Mouse (Mus musculus) CH12.LX (cell line): ENCODE data around the gene Serpinb9b. TPM values are rescaled to one million over a fixed set of nuclear protein-coding genes. Genes with fewer than 3 reads are reported as not detected.

Source experiments
- DNase-seq: peaks from one replicate; pipeline ENCODE4 v3.0.0-alpha.2; 2013; ENCODE audit errors: extremely low read depth
- H3K27ac ChIP-seq: 2 replicates; pipeline ENCODE4 v1.5.1; 2012; ENCODE audit warnings: low read depth, mild to moderate bottlenecking, control low read depth, moderate library complexity; ENCODE audit not compliant: insufficient read depth
- H3K27me3 ChIP-seq: replicated peaks from 2 replicates; pipeline ENCODE3; 2012; ENCODE audit warnings: inconsistent platforms
- H3K36me3 ChIP-seq, 2 experiments: replicated peaks in 1 of 2; 2 replicates each; pipeline versions ENCODE3 to v1.6.1; 2012; ENCODE audit warnings: inconsistent platforms in 1 of 2, low read length in 1 of 2, mild to moderate bottlenecking in 1 of 2, mixed read lengths in 1 of 2, moderate library complexity in 1 of 2; ENCODE audit not compliant: control insufficient read depth in 1 of 2, insufficient read depth in 1 of 2
- H3K4me1 ChIP-seq, 2 experiments: 2 replicates each; pipeline ENCODE4 v1.6.1; 2012; ENCODE audit warnings: inconsistent platforms in 1 of 2, moderate library complexity in 1 of 2; ENCODE audit not compliant: insufficient read depth in 2 of 2, control insufficient read depth in 1 of 2
- H3K4me2 ChIP-seq: 2 replicates; pipeline ENCODE4 v1.6.1; 2012; ENCODE audit warnings: low read depth, mild to moderate bottlenecking, control low read depth; ENCODE audit not compliant: poor library complexity, insufficient read depth, severe bottlenecking
- H3K4me3 ChIP-seq, 3 experiments: fragments of 150-350 bp in 1 of 3; sonication (generic) in 1 of 3; replicated peaks in 1 of 3; 2 replicates each; pipeline versions ENCODE3 to v1.5.1; 2011 to 2012; ENCODE audit warnings: low read depth in 2 of 3, low read length in 2 of 3, mild to moderate bottlenecking in 2 of 3, moderate library complexity in 2 of 3, control low read depth in 1 of 3, improper control_type of control experiment in 1 of 3, inconsistent platforms in 1 of 3, mixed read lengths in 1 of 3; ENCODE audit not compliant: poor library complexity in 1 of 3
- H3K79me2 ChIP-seq: replicated peaks from 2 replicates; pipeline ENCODE4 v1.6.1; 2012; ENCODE audit warnings: mild to moderate bottlenecking, moderate library complexity; ENCODE audit not compliant: control insufficient read depth, poor library complexity, insufficient read depth, severe bottlenecking; ENCODE audit errors: extremely low read depth
- H3K9ac ChIP-seq: 2 replicates; pipeline ENCODE4 v1.6.1; 2012; ENCODE audit warnings: low read depth, mild to moderate bottlenecking, control low read depth, moderate library complexity; ENCODE audit not compliant: insufficient read depth
- H3K9me3 ChIP-seq: replicated peaks from 2 replicates; pipeline ENCODE3; 2012; ENCODE audit warnings: low read length, inconsistent platforms, mixed read lengths
- BHLHE40 ChIP-seq: IDR thresholded peaks from 2 replicates; pipeline ENCODE4 v1.6.1; 2011; ENCODE audit warnings: mild to moderate bottlenecking, low read depth, low read length, improper control_type of control experiment
- CHD1 ChIP-seq: IDR thresholded peaks from 2 replicates; pipeline ENCODE4 v1.6.1; 2012; ENCODE audit warnings: low read depth, low read length, improper control_type of control experiment, inconsistent platforms
- CTCF ChIP-seq, 2 experiments: IDR thresholded peaks in 1 of 2; conservative IDR thresholded peaks in 1 of 2; 2 replicates each; pipeline ENCODE4 v1.5.1; 2011 to 2012; ENCODE audit warnings: low read depth in 2 of 2, low read length in 2 of 2, improper control_type of control experiment in 1 of 2, inconsistent platforms in 1 of 2, mild to moderate bottlenecking in 1 of 2, moderate library complexity in 1 of 2
- E2F4 ChIP-seq: IDR thresholded peaks from 2 replicates; pipeline ENCODE4 v1.6.1; 2011; ENCODE audit warnings: low read depth, low read length, improper control_type of control experiment; ENCODE audit not compliant: insufficient replicate concordance
- ELF1 ChIP-seq: IDR thresholded peaks from 2 replicates; pipeline ENCODE4 v1.6.1; 2014; ENCODE audit warnings: low read depth, mild to moderate bottlenecking, inconsistent platforms, low read length, improper control_type of control experiment
- EP300 ChIP-seq: IDR thresholded peaks from 2 replicates; pipeline ENCODE4 v1.6.1; 2011; ENCODE audit warnings: low read length, improper control_type of control experiment
- ETS1 ChIP-seq: conservative IDR thresholded peaks from 2 replicates; pipeline ENCODE4 v1.6.1; 2012; ENCODE audit warnings: low read depth, mild to moderate bottlenecking, inconsistent platforms, low read length, improper control_type of control experiment, moderate library complexity
- GABPA ChIP-seq: IDR thresholded peaks from 2 replicates; pipeline ENCODE4 v1.6.1; 2012; ENCODE audit warnings: low read depth, low read length, improper control_type of control experiment, inconsistent platforms; ENCODE audit not compliant: insufficient replicate concordance
- HCFC1 ChIP-seq: IDR thresholded peaks from 2 replicates; pipeline ENCODE4 v1.6.1; 2012; ENCODE audit warnings: low read depth, mild to moderate bottlenecking, inconsistent platforms, low read length, improper control_type of control experiment
- IRF4 ChIP-seq: IDR thresholded peaks from 2 replicates; pipeline ENCODE4 v1.6.1; 2014; ENCODE audit warnings: low read depth, mild to moderate bottlenecking, inconsistent platforms, low read length, improper control_type of control experiment
- JUN ChIP-seq: IDR thresholded peaks from 2 replicates; pipeline ENCODE4 v1.6.1; 2011; ENCODE audit warnings: low read depth, mild to moderate bottlenecking, low read length, improper control_type of control experiment, moderate library complexity; ENCODE audit not compliant: insufficient read depth
- JUND ChIP-seq: conservative IDR thresholded peaks from 2 replicates; pipeline ENCODE4 v1.6.1; 2011; ENCODE audit warnings: low read depth, low read length, improper control_type of control experiment
- KAT2A ChIP-seq: IDR thresholded peaks from 2 replicates; pipeline ENCODE4 v1.6.1; 2012; ENCODE audit warnings: low read length, improper control_type of control experiment, inconsistent platforms; ENCODE audit not compliant: insufficient replicate concordance
- MAFK ChIP-seq: IDR thresholded peaks from 2 replicates; pipeline ENCODE4 v1.6.1; 2011; ENCODE audit warnings: low read length, improper control_type of control experiment; ENCODE audit not compliant: insufficient replicate concordance
- MAX ChIP-seq: IDR thresholded peaks from 2 replicates; pipeline ENCODE4 v1.6.1; 2011; ENCODE audit warnings: low read length, improper control_type of control experiment
- MEF2A ChIP-seq: IDR thresholded peaks from 2 replicates; pipeline ENCODE4 v1.6.1; 2014; ENCODE audit warnings: low read depth, mild to moderate bottlenecking, inconsistent platforms, low read length, improper control_type of control experiment, borderline replicate concordance
- MYC ChIP-seq: IDR thresholded peaks from 2 replicates; pipeline ENCODE4 v1.6.1; 2011; ENCODE audit warnings: low read depth, mild to moderate bottlenecking, improper control_type of control experiment, low read length
- NRF1 ChIP-seq: IDR thresholded peaks from 2 replicates; pipeline ENCODE4 v1.6.1; 2014; ENCODE audit warnings: low read depth, mild to moderate bottlenecking, inconsistent platforms, low read length, improper control_type of control experiment, moderate library complexity
- PAX5 ChIP-seq: IDR thresholded peaks from 2 replicates; pipeline ENCODE4 v1.6.1; 2012; ENCODE audit warnings: low read length, inconsistent platforms, mixed read lengths
- POLR2AphosphoS2 ChIP-seq: IDR thresholded peaks from 2 replicates; pipeline ENCODE4 v1.6.1; 2011; ENCODE audit warnings: low read depth, low read length, improper control_type of control experiment
- RCOR1 ChIP-seq: conservative IDR thresholded peaks from 2 replicates; pipeline ENCODE4 v1.6.1; 2012; ENCODE audit warnings: low read depth, mild to moderate bottlenecking, inconsistent platforms, low read length, improper control_type of control experiment
- SMC3 ChIP-seq: IDR thresholded peaks from 2 replicates; pipeline ENCODE4 v1.6.1; 2011; ENCODE audit warnings: low read depth, low read length, improper control_type of control experiment
- TBP ChIP-seq: conservative IDR thresholded peaks from 2 replicates; pipeline ENCODE4 v1.6.1; 2011; ENCODE audit warnings: low read depth, low read length, improper control_type of control experiment
- TCF12 ChIP-seq: IDR thresholded peaks from 2 replicates; pipeline ENCODE4 v1.6.1; 2014; ENCODE audit warnings: low read depth, mild to moderate bottlenecking, inconsistent platforms, low read length, improper control_type of control experiment
- UBTF ChIP-seq: IDR thresholded peaks from 2 replicates; pipeline ENCODE4 v1.6.1; 2012; ENCODE audit warnings: low read depth, mild to moderate bottlenecking, inconsistent platforms, low read length, improper control_type of control experiment, moderate library complexity
- ZC3H11A ChIP-seq: IDR thresholded peaks from 2 replicates; pipeline ENCODE4 v1.6.1; 2012; ENCODE audit warnings: low read depth, mild to moderate bottlenecking, inconsistent platforms, low read length, improper control_type of control experiment
- ZKSCAN1 ChIP-seq: IDR thresholded peaks from 2 replicates; pipeline ENCODE4 v1.6.1; 2012; ENCODE audit warnings: low read depth, inconsistent platforms, low read length, improper control_type of control experiment, borderline replicate concordance
- ZMIZ1 ChIP-seq: IDR thresholded peaks from 2 replicates; pipeline ENCODE4 v1.6.1; 2012; ENCODE audit warnings: low read depth, mild to moderate bottlenecking, inconsistent platforms, low read length, improper control_type of control experiment
- ZNF384 ChIP-seq: IDR thresholded peaks from 2 replicates; pipeline ENCODE4 v1.6.1; 2012; ENCODE audit warnings: low read depth, low read length, improper control_type of control experiment, inconsistent platforms
- dilution Hi-C: fragments of 300-500 bp; cut with MboI; formaldehyde crosslinking; loops from 2 replicates; pipeline ENCODE4 v1.14.3; 2020; ENCODE audit warnings: low sequenced_read_pairs; ENCODE audit not compliant: extremely low pct_unique_long_range_greater_than_20kb, extremely low pct_ligation_motif_present
- in situ Hi-C: fragments of 300-500 bp; cut with MboI; formaldehyde crosslinking; loops from 3 replicates; pipeline ENCODE4 v1.14.3; 2019; ENCODE audit warnings: low sequenced_read_pairs, low pct_ligation_motif_present, low pct_unique_long_range_greater_than_20kb, mixed read lengths
- polyA plus RNA-seq: library from polyadenylated mRNA; unstranded; fragments of >175 nt; gene quantifications from 2 replicates; pipeline ENCODE4 v1.2.1, GENCODE M21; 2012; ENCODE audit warnings: low read depth; ENCODE audit not compliant: insufficient read length
- total RNA-seq, 2 experiments: library from RNA; depleted of rRNA; stranded (reverse); fragments of 300-350 nt in 1 of 2; fragments of >200 nt in 1 of 2; gene quantifications; 2 replicates each; pipeline ENCODE4 v1.2.3; 2012 to 2014

The Serpinb9b gene
- total and polyA plus RNA-seq, 3 experiments = 0.24 TPM; not detected in 2

DNA sequence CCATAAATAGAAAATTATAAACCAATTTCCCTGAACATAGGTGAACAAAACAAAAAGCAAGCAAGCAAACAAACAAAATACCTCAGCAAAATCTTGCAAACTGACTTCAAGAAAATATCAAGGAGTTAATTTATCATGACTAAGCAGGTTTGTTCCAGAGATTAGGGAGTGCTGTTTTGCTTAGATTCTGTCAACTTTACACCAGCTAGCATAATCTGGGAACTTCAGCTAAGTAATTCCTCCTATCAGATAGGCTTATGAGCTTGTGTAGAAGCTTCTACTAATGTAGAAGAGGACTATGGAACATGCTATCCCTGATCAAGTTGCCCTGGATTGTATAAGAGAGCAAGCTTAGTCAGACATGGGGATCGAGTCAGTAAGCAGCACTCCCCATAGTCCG lies 20.0 kb downstream of the Serpinb9b start:
- in situ Hi-C loops = no loop called here
- TF ChIP-seq JUND = no peak
- TF ChIP-seq ZNF384 = no peak
- no peak for TF ChIP-seq ZKSCAN1
- no peak for TF ChIP-seq ZMIZ1
- TF ChIP-seq KAT2A = no peak
- no peak for TF ChIP-seq EP300
- TF ChIP-seq BHLHE40 = no peak
- TF ChIP-seq ELF1 = no peak
- TF ChIP-seq HCFC1 = no peak
- no peak for TF ChIP-seq E2F4
- no peak for TF ChIP-seq GABPA
- no peak for TF ChIP-seq UBTF
- no peak for TF ChIP-seq NRF1
- TF ChIP-seq MAX = no peak
- TF ChIP-seq SMC3 = no peak
- no peak for TF ChIP-seq RCOR1
- TF ChIP-seq ETS1 = no peak
- TF ChIP-seq IRF4 = no peak
- TF ChIP-seq JUN = no peak
- no peak for TF ChIP-seq MAFK
- Histone ChIP-seq H3K9ac (no peak overlapping the region), H3K4me1 (peaks cover 0 to 4% of the 10 kb centered on the region in 2 experiments; a peak in 1 of 4 replicates), H3K36me3 (no peaks in the 10 kb centered on the region), H3K9me3 (no peaks in the 10 kb centered on the region), H3K79me2 (no peaks in the 10 kb centered on the region), H3K4me2 (no peak overlapping the region), H3K27me3 (no peaks in the 10 kb centered on the region), H3K4me3 (no peak overlapping the region), H3K27ac (no peak overlapping the region)
- dilution Hi-C loops = no loop called here
- no peak for DNase-seq

GRCm38 (mm10) chr13:33048187-33048586 lies 21.0 kb downstream of the Serpinb9b start:
- dilution Hi-C loops (no loop called here), in situ Hi-C loops (no loop called here)
- DNase-seq = no peak
- H3K27me3 ChIP-seq = no peaks in the 10 kb centered on the region
- TF ChIP-seq TCF12 = no peak
- TF ChIP-seq CHD1 = no peak
- no peak for TF ChIP-seq UBTF
- TF ChIP-seq ZKSCAN1 = no peak
- no peak for TF ChIP-seq TBP
- TF ChIP-seq ZMIZ1 = no peak
- TF ChIP-seq NRF1 = no peak
- no peak for TF ChIP-seq ZC3H11A
- no peak for TF ChIP-seq MYC
- TF ChIP-seq MEF2A = no peak
- no peak for TF ChIP-seq E2F4
- TF ChIP-seq PAX5 = no peak
- no peak for TF ChIP-seq MAFK
- TF ChIP-seq ETS1 = no peak
- no peak for TF ChIP-seq ELF1
- TF ChIP-seq EP300 = no peak
- no peak for TF ChIP-seq JUND
- no peak for TF ChIP-seq POLR2AphosphoS2
- no peak for TF ChIP-seq SMC3
- TF ChIP-seq CTCF (conservative IDR thresholded peaks at IDR 0.05 in 1 of 2, IDR thresholded peaks at IDR 0.05 in 1 of 2; ENCODE audit: low read depth in 2 of 2, low read length in 2 of 2) = no peak
- no peak overlapping the region for H3K27ac ChIP-seq
- H3K36me3 ChIP-seq = no peaks in the 10 kb centered on the region
- no peaks in the 10 kb centered on the region for H3K9me3 ChIP-seq
- no peaks in the 10 kb centered on the region for H3K79me2 ChIP-seq
- H3K4me3 ChIP-seq = no peak overlapping the region
- peaks cover 0 to 4% of the 10 kb centered on the region in 2 experiments; a peak in 1 of 4 replicates for H3K4me1 ChIP-seq
- no peak overlapping the region for H3K4me2 ChIP-seq
- H3K9ac ChIP-seq = no peak overlapping the region
